Mouse (Mus musculus) embryonic fibroblast, embryonic 13.5 days (primary cell): ENCODE results near the gene Myh9. TPM values are rescaled to one million over a fixed set of nuclear protein-coding genes. Genes with fewer than 3 reads are reported as not detected.

Experiments used
- H3K27ac ChIP-seq: 2 replicates; pipeline ENCODE4 v1.5.1; 2012; ENCODE audit warnings: low read length, control low read depth, inconsistent platforms; ENCODE audit not compliant: insufficient read depth
- H3K4me1 ChIP-seq: 2 replicates; pipeline ENCODE4 v1.6.1; 2011; ENCODE audit warnings: low read length; ENCODE audit not compliant: control insufficient read depth, insufficient read depth
- H3K4me3 ChIP-seq: 2 replicates; pipeline ENCODE4 v1.5.1; 2011; ENCODE audit warnings: mild to moderate bottlenecking, control low read depth, low read length; ENCODE audit not compliant: insufficient read depth
- CTCF ChIP-seq: IDR thresholded peaks from 2 replicates; pipeline ENCODE4 v1.5.1; 2011; ENCODE audit warnings: mild to moderate bottlenecking, control low read depth, low read length, moderate library complexity, borderline replicate concordance; ENCODE audit not compliant: insufficient read depth
- POLR2A ChIP-seq: IDR thresholded peaks from 2 replicates; pipeline ENCODE4 v1.6.1; 2011; ENCODE audit warnings: low read depth, mild to moderate bottlenecking, control low read depth, low read length, moderate library complexity
- polyA plus RNA-seq: library from polyadenylated mRNA; stranded (reverse); fragments of >200 nt; gene quantifications from 2 replicates; pipeline ENCODE4 v1.2.4, GENCODE M21; 2011; ENCODE audit warnings: low read depth; ENCODE audit not compliant: missing spikeins, insufficient read length

Gene Myh9
- polyA plus RNA-seq, 1 experiment = 718 TPM

DNA sequence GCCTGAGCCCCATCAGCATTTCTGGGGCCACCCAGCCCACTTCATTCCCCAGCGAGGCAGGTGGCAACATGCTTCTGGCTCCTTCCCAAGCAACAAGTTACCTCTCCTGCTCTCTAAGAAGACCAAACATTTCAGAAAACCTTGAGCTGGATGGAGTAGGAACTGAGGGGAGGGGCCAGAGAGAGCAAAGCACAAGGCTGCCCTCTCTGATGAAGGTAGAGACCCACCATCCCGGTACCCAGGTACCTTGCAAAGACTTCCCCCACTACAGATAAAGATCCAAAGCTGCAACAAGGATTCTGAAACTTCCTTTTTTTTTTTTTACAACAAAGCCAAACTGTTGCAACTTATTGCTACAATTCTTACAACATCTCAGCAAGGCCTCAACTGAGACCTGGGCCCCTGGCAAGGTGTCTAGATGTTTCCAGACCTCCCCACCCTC, 10.8 kb downstream of the Myh9 start:
- TF ChIP-seq CTCF = no peak
- TF ChIP-seq POLR2A = no peak
- no peak overlapping the region for H3K27ac ChIP-seq
- no peak overlapping the region for H3K4me3 ChIP-seq
- H3K4me1 ChIP-seq = peaks cover 51% of the 10 kb centered on the region

DNA sequence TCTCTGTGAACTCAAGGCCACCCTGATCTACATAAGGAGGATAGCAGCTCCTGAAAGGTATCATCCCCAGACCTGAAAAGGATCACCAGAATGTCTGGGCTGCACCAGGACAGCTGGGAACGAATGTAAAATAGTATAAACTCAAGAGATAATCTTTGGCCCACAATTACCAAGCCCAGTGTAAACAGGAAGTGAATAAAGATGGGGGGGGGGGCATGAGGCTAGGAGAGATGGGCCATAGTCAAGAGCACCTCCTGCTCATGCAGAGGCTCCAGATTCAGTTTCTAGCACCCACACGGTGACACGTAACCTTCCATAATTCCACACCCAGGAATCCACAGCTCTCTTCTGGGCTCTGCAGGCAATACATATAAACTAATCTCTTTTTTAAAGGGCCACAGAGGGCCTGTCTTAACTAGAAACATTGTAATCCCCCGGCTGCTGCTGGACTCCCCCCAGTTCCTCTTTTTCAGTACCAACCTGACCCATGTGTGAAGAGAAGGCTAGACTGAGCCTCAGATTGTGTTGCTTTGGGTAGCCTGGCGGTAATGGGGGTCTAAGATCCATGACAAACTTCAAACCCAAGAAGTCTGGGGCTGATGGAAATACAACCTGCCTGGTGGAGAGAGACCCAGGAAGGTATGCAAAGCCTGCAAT, 11.4 kb downstream of the Myh9 start:
- Histone ChIP-seq H3K4me1 (peaks cover 52% of the 10 kb centered on the region), H3K4me3 (no peak overlapping the region), H3K27ac (0 out of 2 replicates have a peak overlapping the region, but pooled peaks have one; percentile 7)
- TF ChIP-seq POLR2A (no peak), CTCF (no peak)

DNA sequence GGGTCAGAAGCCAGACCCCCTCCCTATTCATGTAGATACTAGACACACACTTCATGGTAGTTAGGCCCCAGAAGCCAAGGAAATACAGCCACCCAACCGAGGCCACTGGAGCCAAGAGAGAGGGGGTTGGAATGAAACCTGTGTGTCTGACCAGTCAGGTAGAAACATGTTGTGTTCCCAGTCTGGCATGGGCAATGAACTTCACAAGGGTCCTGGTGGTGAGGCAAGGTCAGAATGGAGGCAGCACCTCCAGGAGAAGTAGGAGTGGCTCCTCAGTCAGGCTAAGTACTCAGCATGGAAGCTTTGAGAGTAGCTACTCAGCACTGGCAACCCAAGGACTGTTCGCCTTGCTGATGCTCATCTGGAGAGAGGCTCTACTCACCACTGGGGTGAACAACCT, 12.4 kb downstream of the Myh9 start:
- Histone ChIP-seq H3K4me3 (no peak overlapping the region), H3K27ac (peak overlapping the region; percentile 10; the same call in 1 of the 2 replicates), H3K4me1 (peaks cover 52% of the 10 kb centered on the region)
- no peak for TF ChIP-seq CTCF
- TF ChIP-seq POLR2A = no peak

DNA sequence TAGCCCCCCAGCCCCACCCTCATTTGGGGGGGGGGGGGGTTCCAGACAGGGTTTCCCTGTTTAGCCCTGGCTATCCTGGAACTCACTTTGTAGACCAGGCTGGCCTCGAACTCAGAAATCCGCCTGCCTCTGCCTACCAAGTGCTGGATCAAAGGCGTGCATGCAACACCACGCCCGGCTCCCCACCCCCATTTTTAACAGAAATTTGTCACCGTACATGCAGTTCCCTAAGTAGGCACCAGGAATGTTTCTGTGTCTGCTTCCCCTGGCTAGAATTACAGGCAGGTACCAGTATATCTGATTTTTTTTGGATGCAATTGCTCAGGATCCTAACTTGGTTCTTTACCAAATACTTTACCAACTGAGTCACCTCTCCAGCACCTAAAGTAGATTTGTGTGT, 13.1 kb downstream of the Myh9 start:
- Histone ChIP-seq H3K27ac (no peak overlapping the region; the same call in 1 of the 2 replicates), H3K4me3 (no peak overlapping the region), H3K4me1 (peaks cover 53% of the 10 kb centered on the region)
- no peak for TF ChIP-seq POLR2A

DNA sequence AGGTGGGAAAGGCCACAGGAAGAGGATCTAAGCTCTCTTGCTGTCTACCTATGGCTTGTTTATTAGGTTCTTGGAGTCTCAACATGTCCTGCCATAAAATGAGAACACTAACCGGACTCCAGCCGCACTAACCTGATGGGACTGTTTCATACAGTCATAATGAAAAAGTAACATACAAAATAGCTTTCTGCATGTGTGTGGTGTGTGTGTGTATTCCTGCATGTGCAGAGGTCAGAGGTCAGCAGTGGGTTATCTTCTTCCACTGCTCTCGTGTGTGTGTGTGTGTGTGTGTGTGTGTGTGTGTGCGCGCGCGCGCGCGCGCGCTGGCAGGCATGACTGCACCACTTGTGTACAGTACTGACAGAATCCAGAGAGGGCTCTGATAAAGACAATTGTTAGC, 13.7 kb downstream of the Myh9 start:
- Histone ChIP-seq H3K27ac (peak overlapping the region; percentile 21; the same call in 1 of the 2 replicates), H3K4me1 (peaks cover 54% of the 10 kb centered on the region), H3K4me3 (no peak overlapping the region)
- TF ChIP-seq CTCF (no peak), POLR2A (no peak)

DNA sequence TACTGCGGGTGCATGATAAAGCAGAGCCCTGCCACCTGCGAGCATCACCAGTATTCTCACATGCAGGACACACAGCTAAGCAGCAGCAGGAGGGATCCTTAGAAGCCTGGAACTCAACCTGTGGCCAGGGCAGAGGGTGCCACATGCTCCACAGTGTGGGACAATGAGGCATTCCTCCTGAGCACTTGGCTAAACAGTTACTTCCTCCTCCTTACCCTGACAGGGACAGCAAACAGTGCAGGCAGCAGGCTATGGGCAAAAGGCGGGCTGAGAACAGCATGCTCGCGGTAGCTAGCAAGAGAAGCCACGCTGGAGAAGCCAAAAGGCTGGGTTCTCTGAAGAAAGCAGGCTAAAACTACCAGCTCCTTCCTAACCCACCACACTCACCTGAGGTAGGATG, 14.2 kb downstream of the Myh9 start:
- TF ChIP-seq CTCF (no peak), POLR2A (no peak)
- no peak overlapping the region for H3K4me3 ChIP-seq
- H3K4me1 ChIP-seq = peaks cover 58% of the 10 kb centered on the region
- H3K27ac ChIP-seq = peak overlapping the region; percentile 21

DNA sequence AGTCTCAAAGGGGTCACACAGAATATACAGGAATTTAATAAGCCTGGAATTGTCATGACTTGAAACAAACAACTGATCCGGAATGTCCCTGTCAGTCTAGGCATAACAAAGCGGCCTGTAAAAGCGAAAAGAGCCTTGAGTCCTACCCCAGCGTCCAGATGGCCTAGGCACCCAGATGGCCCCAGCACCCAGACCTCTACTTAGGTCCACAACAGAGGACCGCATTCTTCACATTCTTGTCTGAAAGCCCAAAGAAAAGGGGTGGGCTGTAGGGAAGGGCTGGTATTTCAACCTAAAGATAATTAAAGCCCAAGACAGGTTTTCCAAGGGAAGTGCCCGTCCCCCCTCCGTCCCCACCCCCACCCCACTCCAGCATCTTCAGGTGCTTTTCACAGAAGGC, 14.6 kb downstream of the Myh9 start:
- H3K27ac ChIP-seq = peak overlapping the region; percentile 33
- TF ChIP-seq POLR2A = no peak
- no peak for TF ChIP-seq CTCF
- H3K4me3 ChIP-seq = no peak overlapping the region
- H3K4me1 ChIP-seq = peaks cover 60% of the 10 kb centered on the region

DNA sequence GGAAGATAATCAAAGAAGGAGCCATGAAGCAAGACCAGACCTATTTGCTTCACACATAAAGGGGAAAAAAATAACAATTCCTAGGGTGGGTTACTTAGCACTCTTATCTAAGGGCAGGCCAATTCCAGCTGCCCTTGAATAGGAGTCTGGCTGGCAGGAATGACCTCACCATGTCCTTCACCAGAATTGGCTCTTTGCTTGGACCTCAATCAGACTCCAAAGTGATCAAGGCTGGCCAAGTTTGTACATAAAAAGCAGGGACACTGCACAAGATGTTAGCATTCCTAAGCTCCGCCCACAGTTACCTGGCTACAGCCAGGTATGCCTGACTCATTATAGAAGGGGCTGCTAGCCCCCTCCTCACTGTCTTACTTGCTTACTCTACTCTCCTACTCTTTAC, 16.6 kb downstream of the Myh9 start:
- Histone ChIP-seq H3K4me3 (no peak overlapping the region), H3K4me1 (peaks cover 61% of the 10 kb centered on the region), H3K27ac (peak overlapping the region; percentile 98; the same call in 1 of the 2 replicates)
- TF ChIP-seq POLR2A (no peak), CTCF (no peak)

DNA sequence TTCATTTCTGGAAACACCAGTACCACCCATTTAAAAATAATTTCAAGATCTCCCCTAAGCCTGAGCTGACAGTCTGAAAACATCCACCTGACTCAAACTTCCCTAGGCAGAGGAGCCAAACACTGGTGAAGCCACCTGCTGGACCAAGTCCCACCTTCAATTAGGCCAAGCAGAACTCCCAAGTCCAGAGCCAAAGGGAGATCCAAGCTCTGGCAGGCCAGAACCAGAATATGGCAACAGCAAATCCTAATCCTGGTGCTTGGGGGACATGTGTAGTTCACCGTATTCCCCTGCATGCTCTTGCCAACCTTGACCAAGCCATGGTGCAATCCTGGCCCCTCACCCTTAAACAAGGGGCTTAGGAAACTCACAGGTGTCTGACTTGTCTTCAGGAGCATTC, 17.7 kb downstream of the Myh9 start:
- Histone ChIP-seq H3K4me3 (no peak overlapping the region), H3K4me1 (peaks cover 65% of the 10 kb centered on the region), H3K27ac (peak overlapping the region; percentile 98)
- TF ChIP-seq POLR2A = no peak
- TF ChIP-seq CTCF = no peak

DNA sequence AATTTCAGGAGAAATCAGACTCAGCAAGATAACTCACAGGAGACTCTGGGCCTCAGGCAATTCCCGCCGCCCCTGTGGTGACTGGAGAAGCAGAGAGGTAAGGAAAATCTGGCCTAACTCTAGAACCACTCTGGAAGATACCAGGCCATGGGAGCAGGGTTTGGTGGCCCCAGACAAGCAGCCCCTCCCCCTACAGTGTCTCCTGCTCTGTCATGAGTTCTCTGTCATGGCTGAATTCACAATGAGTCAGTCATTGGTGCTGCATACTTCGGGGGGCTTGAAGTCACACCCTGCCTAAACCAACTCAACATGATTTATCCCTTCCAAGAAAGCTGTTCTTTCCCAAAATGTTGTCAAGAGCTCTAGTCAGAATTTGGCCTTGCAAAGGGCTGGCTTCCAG, 18.3 kb downstream of the Myh9 start:
- TF ChIP-seq POLR2A = no peak
- TF ChIP-seq CTCF = no peak
- no peak overlapping the region for H3K4me3 ChIP-seq
- H3K4me1 ChIP-seq = peaks cover 67% of the 10 kb centered on the region
- peak overlapping the region; percentile 98 for H3K27ac ChIP-seq
